Mouse (Mus musculus): ENCODE measurements at regions not wholly inside any gene's neighbourhood (a gene's known extent, or its start where the extent isn't known, plus 50 kb on each side); places are given as distances from the start of the nearest gene placed in this dataset.
A peak's percentile ranks its signal among the peaks of the same experiment; 100 is the strongest.

DNA sequence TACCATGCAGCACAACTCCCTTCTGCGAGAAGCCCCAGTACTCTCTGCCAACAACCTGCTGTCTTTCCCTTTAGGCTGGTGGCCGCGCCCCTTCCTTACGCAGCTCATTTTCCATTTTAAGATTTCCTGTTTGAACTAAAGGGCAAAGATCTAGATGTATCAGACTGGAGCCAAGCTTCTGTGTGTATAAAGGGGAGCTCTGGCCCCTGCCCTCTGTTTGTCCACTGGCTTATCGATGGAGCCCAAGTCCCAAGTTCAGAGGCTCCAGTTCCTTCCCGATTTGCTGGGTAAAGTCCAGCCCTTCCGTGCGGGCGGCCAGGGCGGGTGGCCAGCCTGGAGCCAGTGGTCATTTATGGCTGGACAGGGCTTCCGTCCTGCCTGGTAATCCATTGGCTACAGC is 72.6 kb upstream of the Klf4 start:
- no peaks in the 10 kb centered on the region for H3K27me3 ChIP-seq
- H3K4me1 ChIP-seq (replicated peaks), result no peaks in the 10 kb centered on the region
- no peak overlapping the region for H3K4me2 ChIP-seq (replicated peaks)
- 95% methylated on average over 11 of the region's 11 CpGs for WGBS
- H3K36me3 ChIP-seq, result no peaks in the 10 kb centered on the region
- no peak for ATAC-seq
- no peak overlapping the region for H3K9ac ChIP-seq (replicated peaks)
- H3K9me3 ChIP-seq, result no peaks in the 10 kb centered on the region
- H3K27ac ChIP-seq, result no peak overlapping the region
- no peak overlapping the region for H3K4me3 ChIP-seq (replicated peaks)

DNA sequence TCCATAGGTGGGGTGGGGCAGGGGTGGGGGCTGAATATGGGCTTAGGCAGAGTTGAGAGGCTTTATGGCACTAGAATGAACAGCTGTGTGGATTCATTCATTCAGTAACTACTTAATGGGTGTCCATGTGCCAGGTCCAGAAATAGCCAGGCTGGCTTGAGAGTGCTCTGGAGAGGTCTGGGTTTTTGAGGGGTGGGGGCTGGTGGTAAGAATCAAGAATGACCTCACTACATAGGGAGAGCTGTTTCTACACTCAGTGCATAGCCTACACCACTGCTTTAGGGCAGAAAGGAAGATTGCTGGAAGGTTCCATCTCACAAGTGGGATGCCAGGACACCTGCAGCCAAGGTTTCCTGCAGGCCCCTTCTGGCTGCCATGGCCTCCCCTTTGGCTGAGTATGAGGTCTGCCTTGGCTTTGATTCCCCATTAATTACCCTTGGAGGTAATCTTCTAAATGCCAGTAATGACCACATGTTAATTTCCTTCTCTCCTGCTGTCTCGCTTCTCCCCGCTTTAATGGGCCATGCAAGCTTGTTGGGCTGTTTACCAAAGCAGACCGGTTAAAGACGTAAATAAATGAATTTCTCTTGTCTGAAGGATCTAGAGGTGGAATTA is 71.7 kb upstream of the Klf4 start:
- ATAC-seq, result no peak
- 88% methylated on average over 4 of the region's 4 CpGs for WGBS
- Histone ChIP-seq H3K4me3 (replicated peaks) (no peak overlapping the region), H3K9ac (replicated peaks) (no peak overlapping the region), H3K9me3 (no peaks in the 10 kb centered on the region), H3K27me3 (no peaks in the 10 kb centered on the region), H3K27ac (no peak overlapping the region), H3K4me1 (replicated peaks) (no peaks in the 10 kb centered on the region), H3K36me3 (no peaks in the 10 kb centered on the region), H3K4me2 (replicated peaks) (no peak overlapping the region)

DNA sequence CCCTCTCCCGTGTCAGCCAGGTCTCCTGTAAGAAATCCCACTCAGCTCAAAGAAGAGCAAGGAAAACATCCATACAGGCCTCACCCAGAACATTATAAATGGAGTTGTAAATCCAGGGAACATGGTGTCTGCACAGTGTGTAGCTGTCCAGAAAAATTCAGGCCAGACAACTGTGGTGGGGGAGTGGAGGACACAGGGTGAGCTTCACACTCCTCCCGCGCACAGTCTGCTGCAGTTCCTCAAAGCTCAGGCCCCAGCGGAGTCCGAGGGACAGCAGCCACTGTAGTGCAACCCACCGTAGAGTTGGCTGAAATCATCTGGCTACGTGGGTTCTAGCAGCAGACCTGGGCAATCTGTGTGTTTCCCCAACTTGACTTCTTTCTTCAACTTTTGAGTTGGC is 62.9 kb upstream of the Klf4 start:
- no peaks in the 10 kb centered on the region for H3K27me3 ChIP-seq
- no peak overlapping the region for H3K4me2 ChIP-seq (replicated peaks)
- 87% methylated on average over 7 of the region's 7 CpGs for WGBS
- no peak overlapping the region for H3K4me3 ChIP-seq (replicated peaks)
- H3K9ac ChIP-seq (replicated peaks), result no peak overlapping the region
- peaks cover 4% of the 10 kb centered on the region; the same call in 1 of the 2 replicates for H3K4me1 ChIP-seq (replicated peaks)
- no peaks in the 10 kb centered on the region for H3K36me3 ChIP-seq
- no peak for ATAC-seq
- H3K9me3 ChIP-seq, result no peaks in the 10 kb centered on the region
- H3K27ac ChIP-seq, result no peak overlapping the region

DNA sequence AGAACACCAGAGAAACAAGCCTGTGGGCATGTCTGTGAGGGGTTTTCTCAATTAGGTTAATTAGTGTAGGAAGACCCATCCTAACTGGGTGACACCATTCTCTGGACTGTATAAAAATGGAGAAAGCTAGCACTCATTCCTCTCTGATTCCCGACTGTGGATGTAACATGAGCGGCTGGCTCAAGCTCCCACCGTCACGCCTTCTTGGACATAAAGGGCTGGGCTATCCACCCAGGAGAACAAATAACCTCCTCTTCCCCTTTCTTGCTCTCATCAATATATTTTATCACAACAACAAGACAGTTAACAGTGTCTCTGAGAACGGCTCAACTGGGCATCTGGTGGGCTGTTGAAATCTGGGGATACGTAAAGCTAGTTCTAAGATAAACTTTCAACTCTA is 62.4 kb upstream of the Klf4 start:
- Histone ChIP-seq H3K4me2 (replicated peaks) (no peak overlapping the region), H3K4me1 (replicated peaks) (peaks cover 4% of the 10 kb centered on the region; the same call in 1 of the 2 replicates), H3K4me3 (replicated peaks) (no peak overlapping the region), H3K27me3 (no peaks in the 10 kb centered on the region), H3K27ac (no peak overlapping the region), H3K9ac (replicated peaks) (no peak overlapping the region), H3K36me3 (no peaks in the 10 kb centered on the region), H3K9me3 (no peaks in the 10 kb centered on the region)
- WGBS, result 77% methylated on average over 6 of the region's 6 CpGs
- no peak for ATAC-seq

GRCm38 (mm10) chr4:55593132-55593531 is 60.9 kb upstream of the Klf4 start:
- Histone ChIP-seq H3K4me2 (replicated peaks) (no peak overlapping the region), H3K4me1 (replicated peaks) (peaks cover 4% of the 10 kb centered on the region; the same call in 1 of the 2 replicates), H3K9ac (replicated peaks) (no peak overlapping the region), H3K4me3 (replicated peaks) (no peak overlapping the region), H3K36me3 (no peaks in the 10 kb centered on the region), H3K27me3 (no peaks in the 10 kb centered on the region), H3K27ac (no peak overlapping the region), H3K9me3 (no peaks in the 10 kb centered on the region)
- 16% methylated on average over 3 of the region's 3 CpGs for WGBS
- ATAC-seq, result 0 out of 2 replicates have a peak, but pooled peaks have one; percentile 43

DNA sequence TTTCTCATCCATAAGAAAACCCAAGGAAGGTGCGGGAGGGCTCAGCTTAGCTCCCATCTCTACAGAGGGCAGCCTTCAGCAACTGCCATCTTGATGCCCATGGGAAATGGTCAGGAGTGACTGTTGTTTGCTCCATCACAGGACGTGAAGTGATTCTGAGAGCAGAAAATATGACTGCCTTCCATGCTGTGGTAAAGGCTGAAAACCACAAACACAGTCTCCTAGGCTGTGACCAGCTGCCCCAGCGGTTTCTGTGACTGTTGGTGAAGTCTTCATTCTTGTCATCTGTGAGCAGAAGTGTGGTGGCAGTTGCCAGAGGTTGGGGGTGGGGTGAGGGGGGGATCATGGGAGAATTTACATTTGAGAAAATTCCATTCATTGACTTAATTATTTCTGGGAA is 53.9 kb upstream of the Klf4 start:
- H3K9me3 ChIP-seq, result no peaks in the 10 kb centered on the region
- H3K4me1 ChIP-seq (replicated peaks), result no peaks in the 10 kb centered on the region
- ATAC-seq, result no peak
- H3K4me3 ChIP-seq (replicated peaks), result no peak overlapping the region
- H3K36me3 ChIP-seq, result no peaks in the 10 kb centered on the region
- no peak overlapping the region for H3K4me2 ChIP-seq (replicated peaks)
- no peak overlapping the region for H3K27ac ChIP-seq
- no peaks in the 10 kb centered on the region for H3K27me3 ChIP-seq
- 83% methylated on average over 3 of the region's 3 CpGs for WGBS
- no peak overlapping the region for H3K9ac ChIP-seq (replicated peaks)

DNA sequence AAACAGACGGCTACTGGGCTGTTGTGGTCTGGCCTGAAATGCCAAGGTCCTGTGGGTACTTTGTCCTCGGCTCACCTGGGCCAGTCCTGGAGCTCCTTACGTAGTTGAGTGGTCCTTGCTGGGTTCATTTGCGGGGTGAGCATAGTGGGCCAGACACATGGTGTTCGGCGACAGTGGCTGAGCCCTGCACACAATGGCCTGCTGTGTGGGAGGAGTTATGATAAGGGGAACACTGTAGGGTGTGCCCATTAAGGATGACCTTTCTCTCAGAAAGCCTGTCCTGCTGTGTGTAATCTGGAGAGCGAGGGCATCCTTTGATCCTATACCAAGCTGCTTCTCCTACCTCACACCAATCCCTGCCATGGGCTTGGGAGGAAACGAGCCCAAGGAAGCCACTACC is 51.3 kb upstream of the Klf4 start:
- no peak overlapping the region for H3K27ac ChIP-seq
- no peak overlapping the region for H3K4me3 ChIP-seq (replicated peaks)
- H3K9ac ChIP-seq (replicated peaks), result no peak overlapping the region
- no peaks in the 10 kb centered on the region for H3K9me3 ChIP-seq
- ATAC-seq, result no peak
- WGBS, result 58% methylated on average over 8 of the region's 8 CpGs
- H3K27me3 ChIP-seq, result no peaks in the 10 kb centered on the region
- H3K4me1 ChIP-seq (replicated peaks), result no peaks in the 10 kb centered on the region
- no peak overlapping the region for H3K4me2 ChIP-seq (replicated peaks)
- no peaks in the 10 kb centered on the region for H3K36me3 ChIP-seq

Measured in midbrain, embryonic 13.5 days (tissue).